Mouse (Mus musculus) left cerebral cortex, adult 6 months (tissue): ENCODE results near the gene Dchs2. TPM values are rescaled to one million over a fixed set of nuclear protein-coding genes. Genes with fewer than 3 reads are reported as not detected.

Experiments
- long read RNA-seq, 2 experiments: library from polyadenylated mRNA; unstranded; transcript quantifications; one replicate each; pipeline ENCODE4 v2.0.0; 2019 to 2020
- polyA plus RNA-seq: library from polyadenylated mRNA; unstranded; fragments of <200 nt; fragmentation: Nextera tagmentation; gene quantifications from 2 replicates; pipeline ENCODE4 v1.2.3, GENCODE M21; 2021

Dchs2 gene
- 0.16 and 0.18 TPM in 2 replicates for polyA plus RNA-seq
- long read RNA-seq, experiment 1, partial matches to known transcripts, result 0 of 3 reads
- long read RNA-seq, experiment 1, other reads (novel, unspliced or antisense), result 3 of 3 reads
- long read RNA-seq, experiment 2, result 0 reads

DNA sequence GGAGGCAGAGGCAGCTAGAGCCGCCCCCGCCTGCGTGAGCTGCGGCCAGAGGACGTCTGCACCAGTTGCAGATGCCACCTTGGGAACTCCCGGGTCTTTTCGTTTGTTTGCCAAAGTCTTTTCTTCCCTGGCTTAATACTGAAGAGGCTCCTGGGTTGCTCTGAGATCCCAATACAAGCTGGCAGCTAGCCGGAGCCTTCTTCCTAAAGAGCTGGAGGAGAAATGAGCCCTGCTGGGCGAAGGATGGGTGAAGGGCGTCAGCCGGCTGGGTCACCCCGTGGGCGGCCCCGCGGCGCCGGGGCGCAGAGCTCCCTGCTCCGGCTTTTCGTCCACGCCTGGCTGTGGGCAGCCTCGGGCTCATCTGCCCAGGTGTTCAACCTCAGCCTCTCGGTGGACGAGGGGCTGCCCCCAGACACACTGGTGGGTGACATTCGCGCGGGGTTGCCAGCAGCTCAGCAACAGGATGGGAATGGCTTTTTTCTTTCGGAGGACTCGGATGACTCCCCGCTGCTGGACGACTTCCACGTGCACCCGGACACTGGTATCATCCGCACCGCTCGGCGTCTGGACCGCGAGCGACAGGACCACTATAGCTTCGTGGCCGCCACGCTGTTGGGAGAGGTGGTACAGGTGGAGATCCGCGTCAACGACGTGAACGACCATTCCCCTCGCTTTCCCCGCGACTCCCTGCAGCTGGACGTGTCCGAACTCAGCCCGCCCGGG, at the start of gene Dchs2:
Gene Dchs2, plus strand, starts transcription at position 223 of the 723 bp plus-strand sequence.

Other genes with a start within 250 kb of the Dchs2 start
- 0.03 and 0.09 TPM in 2 replicates for gene Lrat, start 224.0 kb upstream of the Dchs2 start, polyA plus RNA-seq
- gene Fgg, start 120.2 kb upstream of the Dchs2 start, polyA plus RNA-seq, result not detected in 2 replicates
- gene Fga, start 101.9 kb upstream of the Dchs2 start, polyA plus RNA-seq, result not detected in 2 replicates
- not detected in 2 replicates for gene Fgb, start 78.1 kb upstream of the Dchs2 start, polyA plus RNA-seq
- 34.4 and 43.9 TPM in 2 replicates for gene Plrg1, start 72.4 kb upstream of the Dchs2 start, polyA plus RNA-seq